Mouse (Mus musculus): ENCODE data around the gene Dnah7c. TPM values are rescaled to one million over a fixed set of nuclear protein-coding genes. Genes with fewer than 3 reads are reported as not detected.
"Not testable (repeated sequence)": the region's sequence is repeated elsewhere in the genome, so short reads cannot be mapped to it uniquely, and the experiment has no call there.

Gene Dnah7c
- polyA plus RNA-seq, 1 experiment from 2014 or later = 0.05 TPM

GRCm38 (mm10) chr1:46593826-46594225 lies 168.4 kb downstream of the Dnah7c start:
- H3K4me1 ChIP-seq; DNase-seq (ENCODE audit: low spot score); H3K4me3 ChIP-seq; H3K9me3 ChIP-seq (replicated peaks); H3K27me3 ChIP-seq (ENCODE audit: low read depth, poor library complexity, severe bottlenecking); H3K36me3 ChIP-seq; H3K27ac ChIP-seq: not testable (repeated sequence)
- 73% methylated on average over 1 of the region's 1 CpGs for WGBS

DNA sequence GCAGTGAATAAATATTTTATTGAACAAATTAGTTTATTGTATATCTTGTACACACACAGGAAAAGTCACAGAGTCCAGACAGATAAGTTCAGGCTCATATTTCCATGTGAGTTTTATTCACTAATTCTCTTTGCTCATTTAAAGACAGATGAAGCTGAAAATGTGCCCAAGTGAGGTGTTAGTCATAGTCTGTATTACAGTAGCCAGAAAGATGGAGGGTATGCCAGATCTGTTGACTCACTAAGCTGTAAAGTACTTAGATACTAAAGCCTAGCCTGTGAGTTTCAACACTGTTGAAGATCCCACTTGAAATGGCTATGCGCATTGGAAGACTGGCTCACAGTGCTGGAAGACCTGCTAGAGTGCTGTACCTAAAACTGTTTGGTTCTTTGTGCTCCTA lies 171.0 kb downstream of the Dnah7c start:
- not testable (repeated sequence) for H3K9me3 ChIP-seq (replicated peaks); DNase-seq (ENCODE audit: low spot score); H3K27me3 ChIP-seq (ENCODE audit: low read depth, poor library complexity, severe bottlenecking); H3K36me3 ChIP-seq; H3K4me3 ChIP-seq; H3K27ac ChIP-seq; H3K4me1 ChIP-seq
- 92% methylated on average over 1 of the region's 1 CpGs for WGBS

- Histone ChIP-seq H3K4me1 (no peaks in the 10 kb centered on the region), H3K9me3 (replicated peaks) (no peaks in the 10 kb centered on the region), H3K36me3 (no peaks in the 10 kb centered on the region), H3K4me3 (no peak overlapping the region), H3K27ac (no peak overlapping the region), H3K27me3 (ENCODE audit: low read depth, poor library complexity, severe bottlenecking) (no peaks in the 10 kb centered on the region)
- no peak for DNase-seq (ENCODE audit: low spot score)
- 78% methylated on average over 1 of the region's 1 CpGs for WGBS
Measured at GRCm38 (mm10) chr1:46620331-46620730, 194.9 kb downstream of the Dnah7c start.

DNA sequence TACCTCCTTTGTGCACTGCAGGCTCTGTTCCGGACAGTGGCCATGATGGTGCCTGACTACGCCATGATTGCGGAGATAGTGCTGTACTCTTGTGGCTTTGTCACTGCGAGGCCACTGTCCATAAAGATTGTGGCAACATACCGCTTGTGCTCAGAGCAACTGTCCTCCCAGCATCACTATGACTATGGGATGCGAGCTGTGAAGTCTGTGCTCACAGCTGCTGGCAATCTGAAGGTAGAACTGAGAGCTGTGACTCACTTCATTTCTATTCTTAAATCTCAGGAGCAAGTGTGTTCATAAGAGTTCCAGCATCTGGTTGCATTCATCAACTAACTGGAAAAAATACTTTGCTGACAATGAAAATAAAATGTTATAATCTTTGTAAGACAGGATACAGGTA lies 200.5 kb downstream of the Dnah7c start:
- H3K36me3 ChIP-seq; H3K4me3 ChIP-seq; H3K4me1 ChIP-seq; H3K27ac ChIP-seq; H3K9me3 ChIP-seq (replicated peaks); DNase-seq (ENCODE audit: low spot score); H3K27me3 ChIP-seq (ENCODE audit: low read depth, poor library complexity, severe bottlenecking): not testable (repeated sequence)
- 96% methylated on average over 6 of the region's 6 CpGs for WGBS

DNA sequence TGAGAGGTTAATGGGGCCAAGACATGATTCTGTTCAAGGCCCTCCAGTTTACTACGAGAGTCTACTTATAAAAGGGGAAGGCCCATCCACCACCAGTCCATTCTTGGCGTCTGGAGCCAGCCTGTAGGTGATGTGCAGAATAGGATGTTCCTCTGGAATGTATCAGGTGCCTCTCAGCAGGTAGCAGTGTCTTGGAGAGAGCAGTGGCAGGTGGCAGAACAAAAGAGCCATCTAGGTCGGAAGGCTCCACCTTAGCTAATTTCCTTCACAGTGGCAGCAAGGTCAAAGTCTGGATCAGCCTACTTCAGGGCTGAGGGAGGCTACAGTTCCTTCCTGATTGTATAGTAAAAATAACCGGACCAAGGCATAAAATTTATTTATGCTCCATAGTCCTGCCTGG lies 224.4 kb downstream of the Dnah7c start:
- WGBS = 85% methylated on average over 4 of the region's 4 CpGs
- DNase-seq (ENCODE audit: low spot score); H3K4me1 ChIP-seq; H3K27me3 ChIP-seq (ENCODE audit: low read depth, poor library complexity, severe bottlenecking); H3K9me3 ChIP-seq (replicated peaks); H3K27ac ChIP-seq; H3K36me3 ChIP-seq; H3K4me3 ChIP-seq: not testable (repeated sequence)

- not testable (repeated sequence) for H3K27me3 ChIP-seq (ENCODE audit: low read depth, poor library complexity, severe bottlenecking); DNase-seq (ENCODE audit: low spot score); H3K4me3 ChIP-seq; H3K4me1 ChIP-seq; H3K36me3 ChIP-seq; H3K27ac ChIP-seq; H3K9me3 ChIP-seq (replicated peaks)
- 66% methylated on average over 2 of the region's 2 CpGs for WGBS
Measured at GRCm38 (mm10) chr1:46652721-46653120, 227.3 kb downstream of the Dnah7c start.

DNA sequence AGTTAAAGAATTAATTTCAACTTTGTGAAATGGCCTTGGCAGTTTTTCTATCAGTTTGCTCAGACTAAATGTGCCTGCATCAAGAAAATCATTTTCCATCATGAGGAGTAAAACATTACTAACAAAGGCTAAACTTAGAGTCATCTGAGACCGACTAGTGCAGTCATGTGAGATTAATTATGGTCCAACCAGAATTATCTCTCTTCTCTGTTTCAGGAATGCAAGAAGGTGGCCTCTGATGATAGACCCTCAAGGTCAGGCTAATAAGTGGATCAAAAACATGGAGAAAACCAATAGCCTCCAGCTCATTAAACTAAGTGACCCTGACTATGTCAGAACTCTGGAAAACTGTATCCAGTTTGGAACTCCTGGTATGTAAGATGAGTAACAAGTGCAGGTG lies 299.4 kb downstream of the Dnah7c start:
- H3K4me1 ChIP-seq; H3K36me3 ChIP-seq; DNase-seq (ENCODE audit: low spot score); H3K27ac ChIP-seq; H3K4me3 ChIP-seq; H3K27me3 ChIP-seq (ENCODE audit: low read depth, poor library complexity, severe bottlenecking); H3K9me3 ChIP-seq (replicated peaks): not testable (repeated sequence)
- WGBS = 66% methylated on average over 1 of the region's 1 CpGs

DNA sequence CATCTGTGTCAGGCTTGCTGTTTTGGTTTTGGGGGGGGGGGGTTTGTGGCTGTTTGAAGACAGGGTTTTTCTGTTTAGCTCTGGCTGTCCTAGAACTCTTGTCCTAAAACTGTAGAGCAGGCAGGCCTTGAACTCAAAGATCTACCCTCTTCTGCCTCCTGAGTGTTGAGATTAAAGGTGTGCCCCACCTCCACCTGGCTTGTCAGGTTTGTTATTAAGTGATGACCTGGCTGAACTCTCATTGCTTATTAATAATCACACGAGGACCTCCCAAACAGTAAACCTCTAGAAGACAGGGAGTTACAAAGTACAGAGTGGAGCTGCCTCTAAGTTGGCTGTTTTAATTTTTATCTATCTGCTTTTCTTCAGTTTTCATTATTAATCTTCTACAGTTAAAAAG lies 299.9 kb downstream of the Dnah7c start:
- no peak overlapping the region for H3K4me3 ChIP-seq
- H3K27ac ChIP-seq = no peak overlapping the region
- H3K4me1 ChIP-seq = no peaks in the 10 kb centered on the region
- no peaks in the 10 kb centered on the region for H3K36me3 ChIP-seq
- no peaks in the 10 kb centered on the region for H3K9me3 ChIP-seq (replicated peaks)
- no peaks in the 10 kb centered on the region for H3K27me3 ChIP-seq (ENCODE audit: low read depth, poor library complexity, severe bottlenecking)
- WGBS = 91% methylated on average over 1 of the region's 1 CpGs
- DNase-seq (ENCODE audit: low spot score) = no peak

DNA sequence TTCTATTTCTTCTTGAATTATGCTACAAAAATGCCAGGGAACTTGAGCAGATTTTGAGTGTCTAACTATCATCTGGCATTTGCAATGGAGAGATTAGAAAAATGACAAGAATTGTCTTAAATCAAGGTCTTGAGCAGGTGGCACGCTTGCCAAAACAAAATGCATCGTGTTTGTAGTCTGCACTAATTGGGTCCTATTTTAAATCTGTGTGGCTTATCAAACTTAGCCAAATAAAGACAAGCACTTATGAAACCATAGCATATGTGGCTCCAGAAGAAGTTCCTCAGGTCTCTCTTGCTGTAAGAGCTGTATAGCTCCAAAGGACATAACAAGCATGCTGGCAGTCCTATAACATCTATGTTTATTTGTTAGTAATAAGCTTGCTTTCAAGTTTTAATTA lies 300.3 kb downstream of the Dnah7c start:
- not testable (repeated sequence) for H3K4me3 ChIP-seq; H3K4me1 ChIP-seq; H3K27me3 ChIP-seq (ENCODE audit: low read depth, poor library complexity, severe bottlenecking); H3K27ac ChIP-seq; H3K36me3 ChIP-seq; H3K9me3 ChIP-seq (replicated peaks); DNase-seq (ENCODE audit: low spot score)
- 93% methylated on average over 2 of the region's 2 CpGs for whole genome bisulfite sequencing

GRCm38 (mm10) chr1:46729731-46730130 lies 304.3 kb downstream of the Dnah7c start:
- not testable (repeated sequence) for H3K4me3 ChIP-seq; H3K9me3 ChIP-seq (replicated peaks); DNase-seq (ENCODE audit: low spot score); H3K27me3 ChIP-seq (ENCODE audit: low read depth, poor library complexity, severe bottlenecking); H3K4me1 ChIP-seq; H3K36me3 ChIP-seq; H3K27ac ChIP-seq
- WGBS = 89% methylated on average over 3 of the region's 3 CpGs

DNA sequence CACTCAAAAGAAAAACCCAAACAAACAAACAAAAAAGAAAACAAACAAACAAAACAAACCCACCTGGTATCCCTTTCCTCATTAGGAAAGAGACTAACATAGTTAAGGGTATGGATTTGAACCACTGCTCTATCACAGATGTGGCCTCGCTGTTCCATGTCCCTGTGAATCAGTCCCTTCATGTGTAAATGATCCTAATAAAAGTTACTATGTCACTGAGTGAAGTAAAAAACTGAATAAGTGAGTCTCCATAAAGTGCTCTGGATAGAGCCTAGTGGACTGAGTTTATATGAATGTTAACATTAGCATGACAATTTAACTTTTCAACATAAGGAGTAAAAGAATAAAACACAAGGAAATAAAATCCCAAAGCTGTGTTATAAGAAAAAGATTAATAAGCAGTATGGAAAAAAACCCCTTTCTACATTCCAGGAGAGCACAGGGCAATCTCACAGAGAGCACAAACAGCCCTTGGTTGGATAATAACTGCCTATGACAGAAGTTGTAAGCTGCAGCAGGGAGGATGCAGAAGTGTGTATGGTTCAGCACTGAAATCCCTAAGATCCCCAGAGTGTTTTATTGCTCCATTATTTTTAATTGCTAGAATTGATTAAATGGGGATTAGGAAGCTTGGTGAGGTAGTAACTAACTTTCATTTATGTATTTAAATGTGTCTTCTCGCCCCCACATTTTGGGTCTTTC lies 308.2 kb downstream of the Dnah7c start:
- DNase-seq (ENCODE audit: low spot score); H3K36me3 ChIP-seq; H3K4me1 ChIP-seq; H3K27ac ChIP-seq; H3K4me3 ChIP-seq; H3K27me3 ChIP-seq (ENCODE audit: low read depth, poor library complexity, severe bottlenecking); H3K9me3 ChIP-seq (replicated peaks): not testable (repeated sequence)
- WGBS = 69% methylated on average over 2 of the region's 2 CpGs

DNA sequence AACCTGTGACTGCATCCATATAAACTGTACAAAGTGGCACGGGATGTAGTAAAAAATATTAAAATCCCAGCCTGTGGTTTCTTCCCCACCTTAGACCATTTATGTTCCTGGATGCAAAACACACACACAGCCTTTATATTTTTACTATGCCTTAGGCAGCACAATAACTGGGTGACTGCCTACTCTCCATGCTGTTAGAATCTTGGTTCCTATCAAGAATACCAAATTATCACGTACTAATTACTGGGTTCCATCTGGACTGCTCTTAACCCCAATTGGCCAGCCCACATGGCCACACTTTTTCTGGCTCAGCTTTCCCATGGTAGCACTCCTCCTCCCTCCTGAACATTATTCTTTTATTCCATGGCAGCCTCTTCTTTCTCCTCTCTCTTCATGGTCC lies 309.1 kb downstream of the Dnah7c start:
- WGBS = 83% methylated on average over 2 of the region's 2 CpGs
- H3K4me3 ChIP-seq = not testable (repeated sequence)

DNA sequence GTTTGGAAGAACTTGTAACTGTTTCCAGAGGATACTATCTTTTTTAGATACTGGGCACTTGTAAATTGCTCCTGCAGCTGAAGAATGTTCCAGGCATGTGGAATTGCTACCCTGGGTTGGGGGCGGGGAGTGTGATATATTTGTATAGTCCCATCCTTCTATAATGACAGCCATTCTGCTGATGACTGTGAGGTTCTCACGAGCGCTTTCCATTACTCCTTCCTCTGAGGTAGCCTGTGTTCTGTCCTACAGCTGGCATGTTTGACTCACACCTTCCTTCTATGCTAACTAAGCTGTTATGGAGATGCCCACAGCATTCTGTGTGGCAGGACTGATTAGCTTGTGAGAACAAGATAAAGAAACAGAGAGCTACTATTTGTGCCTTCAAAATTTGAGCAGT lies 339.2 kb downstream of the Dnah7c start:
- H3K27ac ChIP-seq; H3K4me3 ChIP-seq; H3K9me3 ChIP-seq (replicated peaks); H3K27me3 ChIP-seq (ENCODE audit: low read depth, poor library complexity, severe bottlenecking); H3K4me1 ChIP-seq; DNase-seq (ENCODE audit: low spot score); H3K36me3 ChIP-seq: not testable (repeated sequence)
- WGBS = 79% methylated on average over 3 of the region's 3 CpGs

More for the DNA sequence above, 309.1 kb downstream of the Dnah7c start:
- not testable (repeated sequence) for H3K4me1 ChIP-seq; H3K36me3 ChIP-seq; H3K27me3 ChIP-seq (ENCODE audit: low read depth, poor library complexity, severe bottlenecking); DNase-seq (ENCODE audit: low spot score); H3K9me3 ChIP-seq (replicated peaks); H3K27ac ChIP-seq

- not testable (repeated sequence) for H3K9me3 ChIP-seq (replicated peaks); DNase-seq (ENCODE audit: low spot score); H3K27me3 ChIP-seq (ENCODE audit: low read depth, poor library complexity, severe bottlenecking); H3K4me1 ChIP-seq; H3K27ac ChIP-seq; H3K4me3 ChIP-seq; H3K36me3 ChIP-seq
Measured at GRCm38 (mm10) chr1:46769318-46769717, 343.9 kb downstream of the Dnah7c start.

Data from limb, embryonic 10.5 days (tissue).